Mouse (Mus musculus) G1E (cell line): ENCODE data around the gene Gm11985.

Experiments
- CTCF ChIP-seq: IDR thresholded peaks from 2 replicates; pipeline ENCODE4 v1.5.1; 2012; ENCODE audit warnings: low read depth, low read length, inconsistent platforms, mixed read lengths
- GATA1 ChIP-seq: IDR thresholded peaks from 2 replicates; pipeline ENCODE4 v1.6.1; 2012; ENCODE audit warnings: borderline replicate concordance, low read length, inconsistent platforms, mixed read lengths
- GATA2 ChIP-seq: IDR thresholded peaks from 2 replicates; pipeline ENCODE4 v1.6.1; 2012; ENCODE audit warnings: low read depth, low read length, inconsistent platforms, borderline replicate concordance
- POLR2AphosphoS5 ChIP-seq: IDR thresholded peaks from 2 replicates; pipeline ENCODE4 v1.6.1; 2012; ENCODE audit warnings: low read depth, low read length, inconsistent platforms; ENCODE audit not compliant: insufficient replicate concordance

GRCm38 (mm10) chr11:7211211-7211610 lies 22.8 kb upstream of the Gm11985 start:
- TF ChIP-seq CTCF (no peak), GATA2 (no peak), POLR2AphosphoS5 (no peak), GATA1 (no peak)
